Mouse (Mus musculus) naive thymus-derived CD4-positive, alpha-beta T cell, adult 2 months (primary cell): ENCODE measurements around the gene Hist1h2br.
"Not testable (repeated sequence)": the region's sequence is repeated elsewhere in the genome, so short reads cannot be mapped to it uniquely, and the experiment has no call there.

ENCODE experiments used
- DNase-seq: peaks from one replicate; pipeline ENCODE4 v3.0.0-alpha.2; 2011; ENCODE audit warnings: low read depth

Hist1h2br gene

DNA sequence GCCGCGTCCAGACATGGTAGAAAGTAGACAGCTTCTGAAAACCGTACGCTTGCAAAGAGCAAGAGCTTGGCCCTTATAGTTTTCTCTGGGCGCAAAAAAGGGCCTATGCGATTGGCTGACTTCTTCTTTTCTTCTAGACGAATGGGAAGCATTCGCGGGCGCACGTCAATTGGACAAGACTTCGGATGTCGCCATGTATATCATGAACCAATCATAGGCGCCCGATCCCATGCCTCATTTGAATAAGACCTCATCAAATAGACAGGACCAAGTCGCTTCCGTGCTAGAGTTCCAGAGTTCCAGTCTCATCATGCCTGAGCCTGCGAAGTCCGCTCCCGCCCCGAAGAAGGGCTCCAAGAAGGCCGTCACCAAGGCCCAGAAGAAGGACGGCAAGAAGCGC is at the start of gene Hist1h2br, which contains the start of gene Hist1h2ap:
TSS of gene Hist1h2br (plus strand) at position 283 of the 400 bp plus-strand sequence.
TSS of gene Hist1h2ap (minus strand) at position 47 of the 400 bp plus-strand sequence.
- not testable (repeated sequence) for DNase-seq

DNA sequence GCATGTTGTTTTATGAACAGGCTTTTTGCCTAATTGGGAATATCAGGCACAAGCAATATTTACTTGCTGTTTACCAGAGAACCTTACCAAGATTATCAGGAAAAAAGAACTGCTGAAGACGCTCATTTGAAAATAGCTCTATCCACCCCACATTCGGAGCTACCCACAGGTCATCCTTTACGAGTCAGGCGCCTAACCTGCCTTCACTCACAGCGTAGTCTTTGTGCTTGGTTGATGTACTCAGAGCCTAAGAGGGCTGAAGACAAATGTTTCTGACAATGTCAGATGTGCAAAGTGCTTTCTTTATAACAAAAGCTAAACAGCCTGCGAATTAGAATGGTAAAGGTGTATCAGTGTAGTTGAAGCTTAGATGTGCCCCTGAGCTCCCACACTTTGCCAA is 49.2 kb upstream of the Hist1h2br start:
- no peak for DNase-seq

GRCm38 (mm10) chr13:21786189-21786898 is 47.2 kb upstream of the Hist1h2br start:
- peak; percentile 54 for DNase-seq

DNA sequence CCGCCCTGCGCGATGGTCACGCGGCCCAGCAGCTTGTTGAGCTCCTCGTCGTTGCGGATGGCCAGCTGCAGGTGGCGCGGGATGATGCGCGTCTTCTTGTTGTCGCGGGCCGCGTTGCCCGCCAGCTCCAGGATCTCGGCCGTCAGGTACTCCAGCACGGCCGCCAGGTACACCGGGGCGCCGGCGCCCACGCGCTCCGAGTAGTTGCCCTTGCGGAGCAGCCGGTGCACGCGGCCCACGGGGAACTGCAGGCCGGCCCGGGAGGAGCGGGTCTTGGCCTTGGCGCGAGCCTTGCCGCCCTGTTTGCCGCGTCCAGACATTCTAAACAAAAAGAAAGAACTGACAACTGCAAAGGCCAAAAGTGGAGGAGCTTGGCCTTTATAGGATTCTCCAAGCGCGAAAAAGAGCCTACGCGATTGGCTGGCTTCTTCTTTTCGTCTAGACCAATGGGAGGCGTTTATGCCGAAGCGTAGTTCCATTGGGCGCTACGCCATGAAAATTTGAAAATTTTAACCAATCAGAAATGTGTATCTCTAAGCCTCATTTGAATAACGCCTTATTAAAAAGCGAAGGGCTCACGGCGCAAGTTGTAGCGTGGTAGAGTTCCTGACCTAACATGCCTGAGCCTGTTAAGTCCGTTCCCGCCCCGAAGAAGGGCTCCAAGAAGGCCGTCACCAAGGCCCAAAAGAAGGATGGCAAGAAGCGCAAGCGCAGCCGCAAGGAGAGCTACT is 46.5 kb upstream of the Hist1h2br start, which contains the start of the genes Hist1h2an and Hist1h2bp:
TSS of gene Hist1h2an (minus strand) at position 320 of the 731 bp plus-strand sequence.
TSS of gene Hist1h2bp (plus strand) at position 563 of the 731 bp plus-strand sequence.
- peak; percentile 95 for DNase-seq

DNA sequence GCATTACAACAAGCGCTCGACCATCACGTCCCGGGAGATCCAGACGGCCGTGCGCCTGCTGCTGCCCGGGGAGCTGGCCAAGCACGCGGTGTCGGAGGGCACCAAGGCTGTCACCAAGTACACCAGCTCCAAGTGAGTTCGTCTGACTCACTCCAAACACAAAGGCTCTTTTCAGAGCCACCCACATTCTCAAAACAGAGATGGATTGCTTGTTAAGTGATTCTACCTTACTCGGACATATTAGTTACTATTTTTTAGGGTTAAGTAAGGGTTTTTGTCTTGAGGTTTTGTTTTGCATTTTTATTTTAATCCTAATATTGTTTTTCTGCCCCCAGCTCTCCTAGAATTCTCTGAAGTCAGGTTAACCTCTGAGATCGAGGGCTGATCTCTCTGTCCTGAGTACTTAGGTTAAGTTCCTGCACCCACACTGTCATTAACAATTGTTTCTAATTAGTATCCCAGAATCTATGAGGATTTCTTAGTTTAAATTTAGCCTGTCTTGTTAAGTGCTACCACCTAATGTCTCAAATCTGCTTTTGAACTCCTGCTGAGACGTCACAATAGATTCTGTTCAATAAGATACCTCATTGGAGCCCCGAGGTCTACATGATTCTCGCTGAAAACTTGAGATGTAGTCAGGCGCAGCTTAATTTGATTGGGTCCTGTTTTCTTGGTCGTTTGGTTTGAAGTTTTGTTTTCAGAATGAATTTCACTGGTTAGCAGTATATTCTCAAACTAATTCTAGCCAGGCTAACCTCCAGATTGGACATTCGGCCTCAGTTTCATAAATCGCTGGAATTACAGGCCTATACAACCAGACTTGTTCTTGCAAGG is 45.6 kb upstream of the Hist1h2br start:
- peak; percentile 34 for DNase-seq

- no peak for DNase-seq
Observed at GRCm38 (mm10) chr13:21789925-21790324, 43.6 kb upstream of the Hist1h2br start.

DNA sequence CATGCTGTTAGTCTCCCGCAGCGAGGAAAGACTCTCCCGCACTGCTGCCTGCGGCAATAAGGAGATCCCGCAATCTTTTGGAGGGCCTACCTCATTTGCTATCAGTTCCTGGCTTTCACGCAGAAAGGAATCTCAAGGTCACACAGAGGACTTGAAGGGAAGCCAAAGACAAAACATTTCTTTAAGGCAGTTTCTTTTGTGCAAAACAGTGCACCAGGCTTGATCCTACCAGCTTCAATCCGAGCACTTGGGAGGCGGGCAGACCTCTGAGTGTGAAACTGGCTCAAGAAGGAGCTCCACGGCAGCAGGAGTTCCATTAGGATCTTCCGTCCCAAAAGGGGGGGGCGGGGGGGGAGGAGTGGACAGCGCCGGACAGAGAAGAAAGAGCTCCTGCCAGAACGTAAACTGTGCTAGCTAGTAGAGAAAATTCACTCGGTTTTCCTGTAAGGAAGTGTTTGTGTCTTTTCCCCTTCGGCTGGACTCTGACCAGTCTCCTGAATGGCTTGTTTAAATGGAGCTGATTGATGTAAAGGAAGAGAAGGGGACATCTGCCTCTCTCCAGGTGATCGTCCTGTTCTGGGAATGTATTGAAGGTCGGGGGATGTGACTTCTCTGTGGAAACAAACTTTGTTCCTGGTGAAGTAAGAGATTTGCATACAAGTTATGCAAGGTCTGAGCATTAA is 42.8 kb upstream of the Hist1h2br start:
- no peak for DNase-seq

DNA sequence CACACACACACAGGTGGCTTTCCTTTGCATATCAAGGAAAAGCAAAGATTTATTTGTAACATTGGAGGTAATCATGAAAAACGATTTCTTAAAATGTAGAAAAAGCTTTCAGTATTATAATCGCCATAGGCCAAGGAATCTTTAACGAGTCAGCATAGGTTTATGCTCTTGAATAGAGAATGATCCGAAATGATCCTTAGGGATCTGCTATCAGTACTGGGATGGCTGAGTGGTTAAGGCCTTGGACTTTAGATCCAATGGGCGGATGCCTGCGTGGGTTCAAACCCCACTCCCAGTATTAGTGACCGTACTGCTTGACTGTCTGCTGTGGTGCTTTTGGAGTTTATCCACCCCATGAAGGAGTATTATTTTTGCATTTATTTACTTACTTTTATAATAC is 38.0 kb upstream of the Hist1h2br start:
- no peak for DNase-seq

GRCm38 (mm10) chr13:21797163-21797562 is 36.4 kb upstream of the Hist1h2br start:
- not testable (repeated sequence) for DNase-seq

DNA sequence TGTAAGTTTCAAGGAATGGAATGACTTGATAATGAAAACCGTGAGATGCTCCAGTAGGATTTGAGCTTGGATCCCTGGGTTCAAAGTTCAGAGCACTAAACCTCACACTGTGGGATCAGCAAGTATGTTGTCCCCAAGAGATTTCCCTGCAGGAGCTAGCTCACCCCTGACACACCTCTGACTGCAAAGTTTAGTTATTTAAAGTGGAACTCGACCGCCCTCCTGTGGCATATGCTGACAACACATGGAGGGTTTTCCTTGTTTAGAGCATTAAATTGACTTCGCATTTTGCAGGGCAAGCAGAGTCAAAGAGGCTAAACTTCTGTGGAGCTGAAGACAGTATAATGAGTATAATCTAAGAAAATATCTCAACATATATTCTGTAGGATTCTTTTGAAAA is 30.5 kb upstream of the Hist1h2br start:
- DNase-seq: not testable (repeated sequence)

- not testable (repeated sequence) for DNase-seq
Observed at GRCm38 (mm10) chr13:21810073-21810472, 23.5 kb upstream of the Hist1h2br start, which contains the start of the genes Hist1h2bq and Hist1h2ao. Hist1h2bq (minus strand) TSS chr13:21810197. Hist1h2ao (plus strand) TSS chr13:21810465.

DNA sequence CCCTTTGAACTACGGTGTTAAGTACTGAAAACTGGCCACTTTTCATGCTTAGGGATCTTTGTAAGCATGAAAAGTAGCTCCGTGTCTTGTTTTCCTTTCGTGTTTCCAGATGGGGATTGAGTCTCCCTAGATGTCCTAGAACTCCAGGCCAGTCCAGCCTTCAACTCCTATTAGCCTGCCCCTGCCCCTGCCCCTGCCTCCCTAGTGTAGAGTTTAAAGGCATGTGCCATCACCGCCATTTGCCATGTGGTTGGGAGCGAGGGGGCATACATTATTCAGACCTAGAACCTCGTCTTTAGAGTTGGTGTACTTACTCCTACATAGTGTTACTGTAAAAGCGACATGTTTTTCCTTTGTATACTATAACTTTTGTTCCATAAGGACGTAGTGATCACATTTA is 22.5 kb upstream of the Hist1h2br start:
- not testable (repeated sequence) for DNase-seq

- not testable (repeated sequence) for DNase-seq
Observed at GRCm38 (mm10) chr13:21811539-21811938, 22.0 kb upstream of the Hist1h2br start, which contains the start of gene Hist1h4m. Hist1h4m (plus strand) TSS chr13:21811746.

DNA sequence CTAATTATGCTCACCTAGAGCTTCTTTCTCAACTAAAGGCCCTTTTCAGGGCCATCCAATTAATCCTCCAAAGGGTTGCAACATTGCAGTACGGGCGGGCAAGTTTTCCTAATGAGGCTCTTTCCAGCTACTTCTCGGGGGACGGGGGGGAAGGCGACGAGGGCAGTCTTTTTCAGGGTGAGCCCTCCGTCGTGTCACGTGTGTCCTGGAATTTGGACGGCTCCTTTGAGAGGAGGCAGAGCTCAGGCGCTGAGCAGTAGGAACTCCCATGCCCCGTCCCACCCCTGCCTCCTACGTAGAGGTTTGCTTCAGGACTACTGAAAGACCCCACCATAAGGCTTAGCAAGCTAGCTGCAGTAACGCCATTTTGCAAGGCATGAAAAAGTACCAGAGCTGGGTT is 21.5 kb upstream of the Hist1h2br start:
- DNase-seq: not testable (repeated sequence)

GRCm38 (mm10) chr13:21820082-21820890 is 13.3 kb upstream of the Hist1h2br start:
- not testable (repeated sequence) for DNase-seq

DNA sequence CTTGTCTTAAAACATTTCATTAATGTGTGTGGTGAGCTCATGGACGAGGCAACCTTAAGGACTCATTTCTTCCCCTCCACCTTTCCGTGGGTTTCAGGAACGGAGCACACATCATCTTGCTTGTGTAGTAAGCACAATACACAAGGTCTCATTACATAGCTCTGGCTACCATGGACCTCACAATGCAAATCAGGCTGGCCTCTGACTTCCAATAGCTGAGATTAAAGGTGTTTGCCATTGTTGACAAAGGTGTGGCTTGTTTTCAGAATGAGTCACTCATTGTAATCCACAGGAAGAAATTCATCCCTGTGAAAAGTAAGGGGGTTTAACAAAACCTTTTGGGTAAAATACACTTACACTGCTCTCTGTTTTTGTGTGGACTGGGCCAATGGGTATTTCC is 5.0 kb upstream of the Hist1h2br start:
- DNase-seq: no peak

- no peak for DNase-seq
Observed at GRCm38 (mm10) chr13:21830344-21830743, 3.2 kb upstream of the Hist1h2br start.

GRCm38 (mm10) chr13:21831418-21832394 is 1.8 kb upstream of the Hist1h2br start, which contains the start of gene Hist1h4n:
Hist1h4n (minus strand) TSS chr13:21832196.
- not testable (repeated sequence) for DNase-seq

DNA sequence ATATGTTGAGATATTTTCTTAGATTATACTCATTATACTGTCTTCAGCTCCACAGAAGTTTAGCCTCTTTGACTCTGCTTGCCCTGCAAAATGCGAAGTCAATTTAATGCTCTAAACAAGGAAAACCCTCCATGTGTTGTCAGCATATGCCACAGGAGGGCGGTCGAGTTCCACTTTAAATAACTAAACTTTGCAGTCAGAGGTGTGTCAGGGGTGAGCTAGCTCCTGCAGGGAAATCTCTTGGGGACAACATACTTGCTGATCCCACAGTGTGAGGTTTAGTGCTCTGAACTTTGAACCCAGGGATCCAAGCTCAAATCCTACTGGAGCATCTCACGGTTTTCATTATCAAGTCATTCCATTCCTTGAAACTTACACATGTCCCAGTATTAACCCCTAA is 7.0 kb downstream of the Hist1h2br start:
- not testable (repeated sequence) for DNase-seq
